Mouse (Mus musculus) thymus, adult 2 months (tissue): ENCODE measurements at regions not wholly inside any gene's neighbourhood (a gene's known extent, or its start where the extent isn't known, plus 50 kb on each side); places are given as distances from the start of the nearest gene placed in this dataset.

Source experiments
- CTCF ChIP-seq: fragments of 200-500 bp; IDR thresholded peaks from 2 replicates; pipeline ENCODE4 v1.5.1; 2012; ENCODE audit warnings: mild to moderate bottlenecking, control low read depth, low read length, moderate library complexity, borderline replicate concordance; ENCODE audit not compliant: control insufficient read depth, poor library complexity, insufficient read depth; ENCODE audit errors: extremely low read depth
- POLR2A ChIP-seq: fragments of 200-500 bp; IDR thresholded peaks from 2 replicates; pipeline ENCODE4 v1.6.1; 2012; ENCODE audit warnings: mild to moderate bottlenecking, low read length, control low read depth, moderate library complexity; ENCODE audit not compliant: control insufficient read depth, poor library complexity, insufficient read depth; ENCODE audit errors: extremely low read depth

DNA sequence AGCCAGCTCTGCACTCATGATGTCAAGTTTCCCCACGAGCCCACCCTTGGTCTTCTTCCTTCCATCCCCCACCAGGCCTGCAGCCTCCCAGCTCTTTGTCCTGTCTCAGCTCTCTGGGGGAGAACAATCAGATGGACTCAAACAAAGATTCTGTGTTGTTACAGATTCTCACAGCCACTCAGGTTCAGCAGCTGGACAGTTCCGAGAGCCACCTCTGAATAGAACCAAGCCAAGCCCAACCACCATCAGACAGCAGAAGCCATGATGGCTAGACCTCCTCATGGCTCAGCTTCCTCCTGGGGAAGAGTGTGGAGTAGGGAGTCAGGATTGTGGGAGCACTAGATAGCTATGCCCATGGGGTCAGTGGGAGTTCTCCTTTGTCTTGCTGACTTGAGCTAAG is 184.5 kb downstream of the Qk start:
- TF ChIP-seq POLR2A (no peak), CTCF (no peak)
